Mouse (Mus musculus): ENCODE results near the gene Rab3c. TPM values are rescaled to one million over a fixed set of nuclear protein-coding genes. Genes with fewer than 3 reads are reported as not detected.

Rab3c gene
- polyA plus RNA-seq (2012; fragmentation: generic; extraction: Trizol): 0.16 TPM
- long read RNA-seq, experiment 1: 0 reads
- long read RNA-seq, experiment 2: 0 reads

DNA sequence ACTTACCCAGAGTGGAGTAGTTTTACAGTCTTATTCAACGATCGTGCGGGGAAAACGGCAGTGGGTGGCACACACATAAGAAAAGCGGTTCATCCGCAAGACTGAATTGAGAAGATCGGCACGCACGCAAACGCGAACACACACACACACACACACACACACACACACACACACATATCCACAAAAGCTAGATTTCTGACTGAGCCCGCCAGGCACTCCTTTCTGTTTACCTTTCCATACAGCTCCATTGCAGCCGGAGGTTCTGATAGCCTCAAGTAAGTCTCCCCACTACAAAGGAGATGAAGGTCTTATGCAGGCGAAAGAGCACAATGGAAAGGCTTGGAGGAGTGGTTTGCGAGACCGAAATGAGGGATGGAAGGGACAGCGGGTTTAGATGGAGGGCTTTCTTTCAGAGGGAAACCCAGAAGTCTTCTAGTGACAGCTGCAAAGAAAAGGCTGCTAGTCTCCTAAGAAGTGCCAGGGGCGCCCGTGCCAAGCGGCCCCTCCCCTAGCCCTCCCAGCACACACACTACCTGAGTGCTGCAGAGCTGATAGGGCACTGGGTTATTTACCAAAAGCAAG lies at the start of gene Rab3c:
TSS of gene Rab3c (minus strand) at position 434 of the 582 bp plus-strand sequence.
- Histone ChIP-seq H3K27me3 (ENCODE audit: control insufficient read depth, insufficient read depth, insufficient read length) (no peaks in the 10 kb centered on the region), H3K79me2 (ENCODE audit: control insufficient read depth, insufficient read depth) (no peaks in the 10 kb centered on the region), H3ac (ENCODE audit: control insufficient read depth, insufficient read length, low read depth) (no peak within 1 kb of the TSS), H3K36me3 (ENCODE audit: control insufficient read depth, insufficient read depth) (no peaks in the 10 kb centered on the region), H3K79me3 (ENCODE audit: low read depth) (no peaks in the 10 kb centered on the region), H3K4me3 (ENCODE audit: insufficient read depth, poor library complexity, severe bottlenecking) (no peak within 1 kb of the TSS)
- TF ChIP-seq MAX (IDR thresholded peaks at IDR 0.05) (no peak), FOSL1 (IDR thresholded peaks at IDR 0.05; ENCODE audit: insufficient read depth, low read length, poor library complexity, severe bottlenecking) (no peak), MYOD1 (IDR thresholded peaks at IDR 0.05; ENCODE audit: control insufficient read depth, insufficient read length, low read depth) (no peak), MYOG (IDR thresholded peaks at IDR 0.05; ENCODE audit: control insufficient read depth, extremely low read depth, insufficient read length) (no peak), CEBPB (IDR thresholded peaks at IDR 0.05; ENCODE audit: low read depth) (no peak), USF1 (IDR thresholded peaks at IDR 0.05; ENCODE audit: low read depth) (no peak), CTCF (IDR thresholded peaks at IDR 0.05; ENCODE audit: control insufficient read depth, insufficient read depth, insufficient read length) (no peak)

DNA sequence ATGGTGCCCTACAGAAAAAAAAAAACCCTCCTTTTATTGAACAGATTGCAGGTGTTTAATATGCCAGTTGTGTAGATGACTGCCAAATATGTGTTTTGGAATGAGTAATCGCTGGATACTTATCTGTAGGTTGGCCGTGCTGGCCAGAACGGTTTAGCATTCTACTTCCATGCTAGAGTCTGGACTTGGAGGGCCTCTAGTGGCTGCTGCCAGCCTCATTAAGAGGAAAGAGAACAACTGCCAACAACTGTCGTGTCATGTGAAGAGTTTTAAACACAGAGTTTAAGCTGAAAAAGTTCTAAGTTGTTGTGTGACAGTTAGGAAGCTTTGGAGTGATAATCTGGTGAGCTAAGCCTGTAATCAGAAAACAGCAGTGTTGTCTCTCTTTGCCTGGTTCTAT lies 38.0 kb upstream of the Rab3c start:
- no peak overlapping the region for H3ac ChIP-seq (ENCODE audit: control insufficient read depth, insufficient read length, low read depth)
- H3K79me2 ChIP-seq (ENCODE audit: control insufficient read depth, insufficient read depth): no peaks in the 10 kb centered on the region
- H3K27me3 ChIP-seq (ENCODE audit: control insufficient read depth, insufficient read depth, insufficient read length): no peaks in the 10 kb centered on the region
- H3K4me3 ChIP-seq (ENCODE audit: insufficient read depth, poor library complexity, severe bottlenecking): no peak overlapping the region
- no peaks in the 10 kb centered on the region for H3K36me3 ChIP-seq (ENCODE audit: control insufficient read depth, insufficient read depth)
- no peaks in the 10 kb centered on the region for H3K79me3 ChIP-seq (ENCODE audit: low read depth)
- TF ChIP-seq MAX (IDR thresholded peaks at IDR 0.05) (no peak), MYOG (IDR thresholded peaks at IDR 0.05; ENCODE audit: control insufficient read depth, extremely low read depth, insufficient read length) (no peak), MYOD1 (IDR thresholded peaks at IDR 0.05; ENCODE audit: control insufficient read depth, insufficient read length, low read depth) (no peak), CEBPB (IDR thresholded peaks at IDR 0.05; ENCODE audit: low read depth) (no peak), USF1 (IDR thresholded peaks at IDR 0.05; ENCODE audit: low read depth) (no peak), CTCF (IDR thresholded peaks at IDR 0.05; ENCODE audit: control insufficient read depth, insufficient read depth, insufficient read length) (no peak), FOSL1 (IDR thresholded peaks at IDR 0.05; ENCODE audit: insufficient read depth, low read length, poor library complexity, severe bottlenecking) (no peak)

DNA sequence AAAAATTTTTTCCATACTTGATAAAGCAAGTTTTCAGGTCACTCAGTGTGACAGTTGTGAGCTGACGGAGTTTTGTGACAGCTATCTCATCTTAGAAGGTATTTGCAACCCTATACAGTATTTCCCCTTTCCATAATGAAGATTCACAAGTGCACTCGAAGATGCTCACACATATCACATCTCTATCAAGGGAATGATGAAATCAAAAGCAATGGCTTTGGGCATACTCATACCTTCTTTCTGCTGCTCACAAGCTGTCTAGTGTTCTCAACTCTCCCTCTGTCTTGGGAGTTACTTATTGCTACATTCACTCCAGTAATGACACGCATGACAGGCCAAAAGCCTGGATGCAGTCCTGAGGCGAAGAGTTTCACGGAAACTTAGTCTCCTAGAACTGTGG lies 26.4 kb upstream of the Rab3c start:
- no peak overlapping the region for H3ac ChIP-seq (ENCODE audit: control insufficient read depth, insufficient read length, low read depth)
- no peaks in the 10 kb centered on the region for H3K36me3 ChIP-seq (ENCODE audit: control insufficient read depth, insufficient read depth)
- H3K79me3 ChIP-seq (ENCODE audit: low read depth): no peaks in the 10 kb centered on the region
- H3K4me3 ChIP-seq (ENCODE audit: insufficient read depth, poor library complexity, severe bottlenecking): no peak overlapping the region
- no peak for TF ChIP-seq FOSL1 (IDR thresholded peaks at IDR 0.05; ENCODE audit: insufficient read depth, low read length, poor library complexity, severe bottlenecking)
- H3K79me2 ChIP-seq (ENCODE audit: control insufficient read depth, insufficient read depth): no peaks in the 10 kb centered on the region
- H3K27me3 ChIP-seq (ENCODE audit: control insufficient read depth, insufficient read depth, insufficient read length): no peaks in the 10 kb centered on the region

DNA sequence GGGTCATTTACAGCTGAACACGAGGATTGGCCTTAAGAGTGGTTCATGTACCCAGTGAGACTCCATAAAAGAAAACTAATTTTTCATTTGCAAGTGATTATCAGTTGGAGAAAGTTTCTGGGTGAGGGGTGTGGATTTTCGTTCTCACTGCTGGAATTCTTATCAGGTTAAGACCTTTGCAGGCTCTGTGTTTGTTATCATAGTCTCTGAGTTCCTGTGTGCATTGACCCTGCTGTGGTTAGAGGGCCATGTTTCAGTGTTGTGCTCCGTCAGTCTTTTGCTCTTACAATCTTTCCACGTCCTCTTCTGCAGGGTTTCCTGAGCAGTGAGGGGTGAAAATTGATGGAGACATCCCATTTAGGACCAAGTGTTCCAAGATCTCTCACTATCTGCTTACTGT lies 16.3 kb upstream of the Rab3c start:
- no peak overlapping the region for H3ac ChIP-seq (ENCODE audit: control insufficient read depth, insufficient read length, low read depth)
- TF ChIP-seq MAX (IDR thresholded peaks at IDR 0.05) (no peak), FOSL1 (IDR thresholded peaks at IDR 0.05; ENCODE audit: insufficient read depth, low read length, poor library complexity, severe bottlenecking) (no peak), CTCF (IDR thresholded peaks at IDR 0.05; ENCODE audit: control insufficient read depth, insufficient read depth, insufficient read length) (no peak), MYOD1 (IDR thresholded peaks at IDR 0.05; ENCODE audit: control insufficient read depth, insufficient read length, low read depth) (no peak), USF1 (IDR thresholded peaks at IDR 0.05; ENCODE audit: low read depth) (no peak), MYOG (IDR thresholded peaks at IDR 0.05; ENCODE audit: control insufficient read depth, extremely low read depth, insufficient read length) (no peak), CEBPB (IDR thresholded peaks at IDR 0.05; ENCODE audit: low read depth) (no peak)

DNA sequence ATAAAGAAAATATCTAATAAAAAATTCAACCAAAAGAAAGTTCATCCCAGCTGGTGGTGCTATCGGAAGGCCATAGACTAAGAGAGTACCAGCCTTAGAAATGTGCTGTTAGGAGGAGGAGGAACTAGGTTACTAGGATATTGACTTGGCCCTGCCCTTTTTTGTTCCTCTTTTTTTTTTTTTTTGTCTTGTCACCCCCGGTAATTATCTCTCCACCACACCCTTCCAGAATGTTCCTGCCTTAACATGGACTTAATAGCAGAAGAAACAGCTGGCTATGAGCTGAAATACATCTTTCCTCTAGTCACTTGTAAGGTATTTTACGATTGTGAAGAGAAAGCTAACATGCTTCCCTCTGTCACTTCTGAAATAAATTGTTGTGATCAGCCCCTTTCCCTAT lies 7.7 kb upstream of the Rab3c start:
- H3K36me3 ChIP-seq (ENCODE audit: control insufficient read depth, insufficient read depth): no peaks in the 10 kb centered on the region

More for the DNA sequence above, 16.3 kb upstream of the Rab3c start:
- Histone ChIP-seq H3K79me3 (ENCODE audit: low read depth) (no peaks in the 10 kb centered on the region), H3K79me2 (ENCODE audit: control insufficient read depth, insufficient read depth) (no peaks in the 10 kb centered on the region), H3K27me3 (ENCODE audit: control insufficient read depth, insufficient read depth, insufficient read length) (no peaks in the 10 kb centered on the region), H3K4me3 (ENCODE audit: insufficient read depth, poor library complexity, severe bottlenecking) (no peak overlapping the region), H3K36me3 (ENCODE audit: control insufficient read depth, insufficient read depth) (no peaks in the 10 kb centered on the region)

DNA sequence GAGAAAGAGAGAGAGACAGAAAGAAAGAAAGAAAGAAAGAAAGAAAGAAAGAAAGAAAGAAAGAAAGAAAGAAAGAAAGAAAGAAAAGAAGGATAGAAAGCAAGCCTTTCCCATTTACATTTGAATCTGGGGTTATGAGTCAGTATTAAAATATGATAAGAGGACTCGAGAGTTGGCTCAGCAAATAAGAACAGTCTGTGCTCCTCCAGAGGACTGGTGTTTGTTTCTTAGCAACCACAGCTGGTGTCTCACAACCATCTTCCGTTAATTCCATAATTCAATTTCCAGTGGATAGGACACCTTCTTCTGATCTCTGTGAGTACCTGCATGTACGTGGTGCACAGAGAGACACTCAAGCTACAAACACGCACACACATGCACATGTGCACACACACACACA lies 3.0 kb upstream of the Rab3c start:
- Histone ChIP-seq H3K4me3 (ENCODE audit: insufficient read depth, poor library complexity, severe bottlenecking) (no peak overlapping the region), H3K79me3 (ENCODE audit: low read depth) (no peaks in the 10 kb centered on the region), H3ac (ENCODE audit: control insufficient read depth, insufficient read length, low read depth) (no peak overlapping the region), H3K27me3 (ENCODE audit: control insufficient read depth, insufficient read depth, insufficient read length) (no peaks in the 10 kb centered on the region), H3K36me3 (ENCODE audit: control insufficient read depth, insufficient read depth) (no peaks in the 10 kb centered on the region), H3K79me2 (ENCODE audit: control insufficient read depth, insufficient read depth) (no peaks in the 10 kb centered on the region)
- no peak for TF ChIP-seq FOSL1 (IDR thresholded peaks at IDR 0.05; ENCODE audit: insufficient read depth, low read length, poor library complexity, severe bottlenecking)
- no peak for TF ChIP-seq CTCF (IDR thresholded peaks at IDR 0.05; ENCODE audit: control insufficient read depth, insufficient read depth, insufficient read length)
- TF ChIP-seq MAX (IDR thresholded peaks at IDR 0.05): no peak
- TF ChIP-seq MYOG (IDR thresholded peaks at IDR 0.05; ENCODE audit: control insufficient read depth, extremely low read depth, insufficient read length): no peak
- no peak for TF ChIP-seq CEBPB (IDR thresholded peaks at IDR 0.05; ENCODE audit: low read depth)
- TF ChIP-seq MYOD1 (IDR thresholded peaks at IDR 0.05; ENCODE audit: control insufficient read depth, insufficient read length, low read depth): no peak

More for the DNA sequence above, 7.7 kb upstream of the Rab3c start:
- no peak overlapping the region for H3K4me3 ChIP-seq (ENCODE audit: insufficient read depth, poor library complexity, severe bottlenecking)
- H3K79me2 ChIP-seq (ENCODE audit: control insufficient read depth, insufficient read depth): no peaks in the 10 kb centered on the region
- H3ac ChIP-seq (ENCODE audit: control insufficient read depth, insufficient read length, low read depth): no peak overlapping the region
- no peaks in the 10 kb centered on the region for H3K27me3 ChIP-seq (ENCODE audit: control insufficient read depth, insufficient read depth, insufficient read length)
- TF ChIP-seq FOSL1 (IDR thresholded peaks at IDR 0.05; ENCODE audit: insufficient read depth, low read length, poor library complexity, severe bottlenecking) (no peak), MYOD1 (IDR thresholded peaks at IDR 0.05; ENCODE audit: control insufficient read depth, insufficient read length, low read depth) (no peak), MYOG (IDR thresholded peaks at IDR 0.05; ENCODE audit: control insufficient read depth, extremely low read depth, insufficient read length) (no peak), MAX (IDR thresholded peaks at IDR 0.05) (no peak), CTCF (IDR thresholded peaks at IDR 0.05; ENCODE audit: control insufficient read depth, insufficient read depth, insufficient read length) (no peak), USF1 (IDR thresholded peaks at IDR 0.05; ENCODE audit: low read depth) (no peak), CEBPB (IDR thresholded peaks at IDR 0.05; ENCODE audit: low read depth) (no peak)
- no peaks in the 10 kb centered on the region for H3K79me3 ChIP-seq (ENCODE audit: low read depth)
